Mouse (Mus musculus): ENCODE measurements at regions not wholly inside any gene's neighbourhood (a gene's known extent, or its start where the extent isn't known, plus 50 kb on each side); places are given as distances from the start of the nearest gene placed in this dataset.

GRCm38 (mm10) chr15:36945309-36945708 lies 62.3 kb downstream of the Zfp706 start:
- H3K9ac ChIP-seq (ENCODE audit: low read depth, low read length), result no peak overlapping the region
- no peak overlapping the region for H3K4me2 ChIP-seq (ENCODE audit: low read depth, low read length)
- no peaks in the 10 kb centered on the region for H3K9me3 ChIP-seq (ENCODE audit: control insufficient read depth, low read length)
- DNase-seq (ENCODE audit: low spot score) (no peak), ATAC-seq (ENCODE audit: low read depth) (no peak)
- H3K27me3 ChIP-seq (replicated peaks; ENCODE audit: control insufficient read depth, insufficient read depth, low read length), result no peaks in the 10 kb centered on the region
- H3K36me3 ChIP-seq (ENCODE audit: control insufficient read depth, insufficient read depth, low read length), result no peaks in the 10 kb centered on the region
- no peak overlapping the region for H3K4me3 ChIP-seq (ENCODE audit: low read depth, low read length)
- 85% methylated on average over 4 of the region's 4 CpGs for WGBS
- no peak overlapping the region for H3K27ac ChIP-seq (replicated peaks; ENCODE audit: low read depth, low read length)
- peaks cover 10% of the 10 kb centered on the region; the same call in 1 of the 2 replicates for H3K4me1 ChIP-seq (ENCODE audit: control insufficient read depth, insufficient read depth, low read length)

DNA sequence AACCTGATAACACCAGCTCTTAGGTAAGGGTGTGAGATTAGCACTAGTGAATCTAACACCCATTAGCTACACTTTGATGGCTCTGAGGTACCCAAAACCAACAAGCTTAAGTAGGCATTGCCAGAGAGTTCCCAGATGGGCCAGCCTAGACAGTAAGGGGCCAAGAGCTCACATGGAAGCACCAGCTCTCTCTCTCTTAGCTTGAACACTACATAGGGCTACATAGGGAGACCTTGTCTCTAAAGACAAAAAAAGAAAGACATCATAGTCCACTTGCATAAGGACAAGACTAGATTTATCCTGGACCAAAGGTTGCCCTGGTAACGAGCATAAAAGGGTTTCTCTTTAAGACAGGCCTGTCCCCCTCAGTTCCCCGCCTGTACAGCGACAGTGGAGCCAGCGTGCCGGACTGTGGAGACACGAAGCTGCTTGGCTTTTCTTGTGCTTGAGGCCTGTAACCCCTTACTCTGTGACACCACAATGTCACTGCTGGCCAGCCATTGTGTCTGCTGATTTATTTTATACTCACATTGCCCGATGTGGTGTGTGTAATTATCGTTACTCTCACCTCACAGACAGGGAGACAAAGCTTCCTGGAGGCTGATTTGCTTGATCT lies 62.9 kb downstream of the Zfp706 start:
- H3K9ac ChIP-seq (ENCODE audit: low read depth, low read length), result no peak overlapping the region
- ATAC-seq (ENCODE audit: low read depth) (no peak), DNase-seq (ENCODE audit: low spot score) (no peak)
- H3K4me2 ChIP-seq (ENCODE audit: low read depth, low read length), result no peak overlapping the region
- H3K27me3 ChIP-seq (replicated peaks; ENCODE audit: control insufficient read depth, insufficient read depth, low read length), result no peaks in the 10 kb centered on the region
- H3K4me3 ChIP-seq (ENCODE audit: low read depth, low read length), result no peak overlapping the region
- H3K4me1 ChIP-seq (ENCODE audit: control insufficient read depth, insufficient read depth, low read length), result peaks cover 10% of the 10 kb centered on the region; the same call in 1 of the 2 replicates
- WGBS, result 66% methylated on average over 8 of the region's 8 CpGs
- H3K9me3 ChIP-seq (ENCODE audit: control insufficient read depth, low read length), result no peaks in the 10 kb centered on the region
- H3K27ac ChIP-seq (replicated peaks; ENCODE audit: low read depth, low read length), result no peak overlapping the region
- no peaks in the 10 kb centered on the region for H3K36me3 ChIP-seq (ENCODE audit: control insufficient read depth, insufficient read depth, low read length)

DNA sequence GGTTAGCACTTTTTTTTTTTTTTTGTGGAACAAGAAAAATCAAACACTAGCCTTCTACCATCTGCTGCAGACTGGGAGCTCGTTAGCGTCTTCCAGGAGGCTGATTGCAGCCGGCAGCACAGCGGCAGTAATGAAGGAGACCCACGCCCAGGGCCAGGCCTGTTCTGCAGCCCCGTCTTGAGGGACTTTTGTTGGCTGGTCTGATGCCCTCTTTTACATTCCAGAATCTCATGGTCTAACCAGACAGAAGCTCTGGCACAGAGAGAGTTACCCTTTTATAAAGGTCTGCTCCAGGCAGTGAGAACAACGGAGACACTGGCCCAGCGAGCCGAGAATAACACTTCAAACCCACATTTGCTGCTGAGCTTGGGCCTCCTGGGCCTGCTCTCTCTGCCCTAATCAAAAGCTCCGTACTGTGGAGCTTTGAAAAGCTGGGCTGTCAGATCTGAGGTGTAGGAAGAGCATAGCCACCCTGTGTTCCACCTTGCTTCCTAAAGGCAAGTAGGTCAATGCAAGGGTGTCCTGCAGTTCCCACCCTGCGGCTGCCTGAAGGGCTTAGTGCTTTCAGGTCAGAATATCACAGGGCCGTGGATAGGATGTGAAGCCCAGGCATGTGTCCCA lies 64.0 kb downstream of the Zfp706 start:
- peak; percentile 38 for DNase-seq (ENCODE audit: low spot score)
- no peak for ATAC-seq (ENCODE audit: low read depth)
- WGBS, result 43% methylated on average over 12 of the region's 12 CpGs
- Histone ChIP-seq H3K36me3 (ENCODE audit: control insufficient read depth, insufficient read depth, low read length) (no peaks in the 10 kb centered on the region), H3K27me3 (replicated peaks; ENCODE audit: control insufficient read depth, insufficient read depth, low read length) (no peaks in the 10 kb centered on the region), H3K4me3 (ENCODE audit: low read depth, low read length) (no peak overlapping the region), H3K4me1 (ENCODE audit: control insufficient read depth, insufficient read depth, low read length) (peaks cover 13% of the 10 kb centered on the region; the same call in 1 of the 2 replicates), H3K27ac (replicated peaks; ENCODE audit: low read depth, low read length) (no peak overlapping the region), H3K4me2 (ENCODE audit: low read depth, low read length) (no peak overlapping the region), H3K9ac (ENCODE audit: low read depth, low read length) (no peak overlapping the region), H3K9me3 (ENCODE audit: control insufficient read depth, low read length) (no peaks in the 10 kb centered on the region)

- no peaks in the 10 kb centered on the region for H3K36me3 ChIP-seq (ENCODE audit: control insufficient read depth, insufficient read depth, low read length)
- H3K27ac ChIP-seq (replicated peaks; ENCODE audit: low read depth, low read length), result no peak overlapping the region
- H3K9ac ChIP-seq (ENCODE audit: low read depth, low read length), result no peak overlapping the region
- no peaks in the 10 kb centered on the region for H3K27me3 ChIP-seq (replicated peaks; ENCODE audit: control insufficient read depth, insufficient read depth, low read length)
- no peak for DNase-seq (ENCODE audit: low spot score)
- ATAC-seq (ENCODE audit: low read depth), result no peak
- H3K4me3 ChIP-seq (ENCODE audit: low read depth, low read length), result no peak overlapping the region
- 59% methylated on average over 4 of the region's 4 CpGs for WGBS
- peaks cover 23% of the 10 kb centered on the region for H3K4me1 ChIP-seq (ENCODE audit: control insufficient read depth, insufficient read depth, low read length)
- H3K9me3 ChIP-seq (ENCODE audit: control insufficient read depth, low read length), result no peaks in the 10 kb centered on the region
- H3K4me2 ChIP-seq (ENCODE audit: low read depth, low read length), result no peak overlapping the region
Measured at GRCm38 (mm10) chr15:36942261-36942660, 65.3 kb downstream of the Zfp706 start.

DNA sequence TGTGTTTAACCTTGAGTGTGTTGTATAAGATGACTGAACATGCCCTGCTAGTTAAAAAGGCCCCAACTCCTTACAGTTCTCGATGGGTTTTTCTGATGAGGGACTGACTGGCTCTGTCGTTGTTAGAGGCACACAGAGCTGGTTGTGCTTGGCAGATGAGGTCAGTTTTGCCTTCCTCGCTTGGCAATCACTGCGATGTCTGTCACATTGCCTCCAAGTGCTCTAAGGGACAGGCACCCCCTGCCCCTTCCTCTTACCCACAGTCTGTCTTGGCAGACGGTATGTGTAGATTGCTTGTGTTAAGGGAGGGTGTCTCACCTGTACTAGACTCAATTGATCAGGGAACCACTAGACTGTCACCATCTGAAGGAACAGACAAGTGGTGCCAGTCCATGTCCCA lies 65.8 kb downstream of the Zfp706 start:
- no peak overlapping the region for H3K4me2 ChIP-seq (ENCODE audit: low read depth, low read length)
- no peak overlapping the region for H3K4me3 ChIP-seq (ENCODE audit: low read depth, low read length)
- DNase-seq (ENCODE audit: low spot score) (no peak), ATAC-seq (ENCODE audit: low read depth) (no peak)
- no peak overlapping the region for H3K27ac ChIP-seq (replicated peaks; ENCODE audit: low read depth, low read length)
- no peaks in the 10 kb centered on the region for H3K9me3 ChIP-seq (ENCODE audit: control insufficient read depth, low read length)
- H3K27me3 ChIP-seq (replicated peaks; ENCODE audit: control insufficient read depth, insufficient read depth, low read length), result no peaks in the 10 kb centered on the region
- no peak overlapping the region for H3K9ac ChIP-seq (ENCODE audit: low read depth, low read length)
- 80% methylated on average over 5 of the region's 5 CpGs for WGBS
- peaks cover 23% of the 10 kb centered on the region for H3K4me1 ChIP-seq (ENCODE audit: control insufficient read depth, insufficient read depth, low read length)
- no peaks in the 10 kb centered on the region for H3K36me3 ChIP-seq (ENCODE audit: control insufficient read depth, insufficient read depth, low read length)

DNA sequence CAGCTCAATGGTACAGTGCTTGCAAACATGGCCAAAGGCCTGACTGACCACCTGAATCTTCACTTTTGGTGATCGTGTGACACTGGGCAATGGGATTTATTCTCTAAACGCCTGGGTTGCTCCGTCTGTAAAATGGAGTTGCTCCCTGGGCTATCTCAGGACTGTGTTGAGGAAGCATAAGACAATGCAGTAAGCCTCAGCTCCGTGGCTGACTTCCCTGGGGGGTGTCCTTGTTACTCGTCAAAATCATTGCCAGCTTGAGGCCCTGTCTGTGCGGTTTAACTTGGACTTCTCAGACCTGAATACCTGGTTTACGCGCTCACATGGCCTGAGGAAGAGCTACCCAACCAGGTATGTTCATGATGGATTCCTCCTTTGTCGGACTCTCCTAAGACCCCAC lies 68.0 kb downstream of the Zfp706 start:
- H3K27me3 ChIP-seq (replicated peaks; ENCODE audit: control insufficient read depth, insufficient read depth, low read length), result no peaks in the 10 kb centered on the region
- 86% methylated on average over 9 of the region's 9 CpGs for WGBS
- H3K36me3 ChIP-seq (ENCODE audit: control insufficient read depth, insufficient read depth, low read length), result no peaks in the 10 kb centered on the region

DNA sequence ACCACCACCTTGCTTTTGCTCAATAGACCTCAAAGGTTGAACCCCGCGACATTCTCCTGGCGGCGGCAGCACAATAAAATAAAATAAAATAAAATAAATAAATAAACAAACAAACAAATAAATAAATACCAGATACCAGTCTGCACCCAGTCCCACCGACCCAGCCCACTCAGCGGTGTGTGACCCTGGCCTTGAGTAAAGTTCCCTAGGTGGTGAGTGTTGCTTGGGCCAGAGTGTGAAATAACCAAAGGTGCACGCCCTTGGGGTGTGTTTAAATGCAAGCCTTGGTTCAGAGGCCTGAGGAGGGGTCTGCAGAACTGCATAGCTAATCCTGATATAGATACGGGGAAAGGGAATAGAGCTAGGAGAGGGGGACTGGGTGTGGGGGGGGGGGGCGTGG lies 68.4 kb downstream of the Zfp706 start:
- no peak for DNase-seq (ENCODE audit: low spot score)
- no peaks in the 10 kb centered on the region for H3K27me3 ChIP-seq (replicated peaks; ENCODE audit: control insufficient read depth, insufficient read depth, low read length)
- H3K9ac ChIP-seq (ENCODE audit: low read depth, low read length), result peak overlapping the region; percentile 72
- H3K4me2 ChIP-seq (ENCODE audit: low read depth, low read length), result peak overlapping the region; percentile 92
- no peaks in the 10 kb centered on the region for H3K36me3 ChIP-seq (ENCODE audit: control insufficient read depth, insufficient read depth, low read length)
- no peaks in the 10 kb centered on the region for H3K9me3 ChIP-seq (ENCODE audit: control insufficient read depth, low read length)
- peak overlapping the region; percentile 82 for H3K27ac ChIP-seq (replicated peaks; ENCODE audit: low read depth, low read length)
- ATAC-seq (ENCODE audit: low read depth), result peak; percentile 2; the same call in 1 of the 2 replicates
- H3K4me3 ChIP-seq (ENCODE audit: low read depth, low read length), result peak overlapping the region; percentile 60
- peaks cover 20% of the 10 kb centered on the region for H3K4me1 ChIP-seq (ENCODE audit: control insufficient read depth, insufficient read depth, low read length)
- 21% methylated on average over 8 of the region's 9 CpGs for WGBS

More for the DNA sequence above, 68.0 kb downstream of the Zfp706 start:
- no peak overlapping the region for H3K27ac ChIP-seq (replicated peaks; ENCODE audit: low read depth, low read length)
- DNase-seq (ENCODE audit: low spot score) (no peak), ATAC-seq (ENCODE audit: low read depth) (no peak)
- H3K4me2 ChIP-seq (ENCODE audit: low read depth, low read length), result peak overlapping the region; percentile 92; the same call in 1 of the 2 replicates
- no peak overlapping the region for H3K9ac ChIP-seq (ENCODE audit: low read depth, low read length)
- no peak overlapping the region for H3K4me3 ChIP-seq (ENCODE audit: low read depth, low read length)
- H3K4me1 ChIP-seq (ENCODE audit: control insufficient read depth, insufficient read depth, low read length), result peaks cover 20% of the 10 kb centered on the region
- no peaks in the 10 kb centered on the region for H3K9me3 ChIP-seq (ENCODE audit: control insufficient read depth, low read length)

GRCm38 (mm10) chr15:36938511-36939150 lies 68.9 kb downstream of the Zfp706 start:
- WGBS, result 1% methylated on average over 32 of the region's 57 CpGs
- Histone ChIP-seq H3K4me2 (ENCODE audit: low read depth, low read length) (peak overlapping the region; percentile 92), H3K4me1 (ENCODE audit: control insufficient read depth, insufficient read depth, low read length) (peaks cover 20% of the 10 kb centered on the region), H3K27me3 (replicated peaks; ENCODE audit: control insufficient read depth, insufficient read depth, low read length) (no peaks in the 10 kb centered on the region), H3K9me3 (ENCODE audit: control insufficient read depth, low read length) (no peaks in the 10 kb centered on the region), H3K36me3 (ENCODE audit: control insufficient read depth, insufficient read depth, low read length) (no peaks in the 10 kb centered on the region), H3K9ac (ENCODE audit: low read depth, low read length) (peak overlapping the region; percentile 72), H3K4me3 (ENCODE audit: low read depth, low read length) (peak overlapping the region; percentile 60), H3K27ac (replicated peaks; ENCODE audit: low read depth, low read length) (peak overlapping the region; percentile 82)
- peak; percentile 95 for ATAC-seq (ENCODE audit: low read depth)
- peak; percentile 92 for DNase-seq (ENCODE audit: low spot score)
